Mouse (Mus musculus): ENCODE measurements at regions not wholly inside any gene's neighbourhood (a gene's known extent, or its start where the extent isn't known, plus 50 kb on each side); places are given as distances from the start of the nearest gene placed in this dataset.

DNA sequence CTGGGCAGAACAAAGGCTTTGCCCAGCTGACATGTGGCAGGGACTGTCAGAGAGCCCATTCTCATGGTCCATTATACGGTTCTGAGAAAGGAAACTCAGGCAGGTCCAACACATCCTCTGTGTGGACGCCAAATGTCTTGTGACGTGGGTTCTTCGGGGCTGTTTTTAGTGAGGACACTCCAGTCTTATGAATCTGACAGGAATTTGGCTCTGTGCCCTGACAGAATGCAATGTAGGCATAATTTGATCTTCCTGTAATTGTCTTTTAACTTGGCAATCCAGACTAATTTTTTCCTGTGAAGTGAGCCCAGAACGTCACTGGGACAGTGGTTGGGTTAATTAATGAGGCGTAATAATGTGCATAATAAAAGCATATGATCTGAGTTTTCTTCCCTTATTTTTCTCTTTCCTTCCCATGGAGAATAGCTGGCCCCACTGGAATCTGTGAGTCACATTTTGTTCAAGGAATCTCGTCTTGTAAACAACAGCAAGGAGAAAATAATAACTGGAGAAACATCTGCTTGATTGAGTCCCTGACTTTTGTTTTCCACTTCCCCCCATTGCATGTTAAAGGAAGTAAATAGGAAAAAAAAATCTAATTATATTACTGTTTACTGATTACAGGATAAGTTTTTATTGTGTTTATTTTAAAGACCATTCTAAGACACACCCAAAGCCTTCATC is 255.8 kb upstream of the 1700056E22Rik start:
- Histone ChIP-seq H3K9ac (ENCODE audit: control insufficient read depth, low read depth, low read length, poor library complexity, severe bottlenecking) (no peak overlapping the region), H3K4me3 (ENCODE audit: control insufficient read depth in 1 of 2, insufficient read depth in 1 of 2, low read depth in 2 of 2, low read length in 2 of 2) (no peak overlapping the region), H3K79me2 (ENCODE audit: control insufficient read depth, insufficient read depth, low read length, poor library complexity) (no peaks in the 10 kb centered on the region), H3K27ac (ENCODE audit: control insufficient read depth, low read depth, low read length) (no peak overlapping the region), H3K4me1 (ENCODE audit: control insufficient read depth in 1 of 2, insufficient read depth in 2 of 2, low read length in 2 of 2) (no peaks in the 10 kb centered on the region), H3K27me3 (ENCODE audit: control insufficient read depth in 1 of 2, insufficient read depth in 2 of 2, low read length in 2 of 2) (no peaks in the 10 kb centered on the region), H3K9me3 (replicated peaks; ENCODE audit: insufficient read depth, low read length) (no peaks in the 10 kb centered on the region), H3K36me3 (ENCODE audit: control insufficient read depth in 1 of 2, insufficient read depth in 2 of 2, low read length in 2 of 2) (no peaks in the 10 kb centered on the region)
- no peak for TF ChIP-seq NELFE (IDR thresholded peaks at IDR 0.05; ENCODE audit: low read depth, low read length)
- no peak for TF ChIP-seq CHD2 (IDR thresholded peaks at IDR 0.05; ENCODE audit: low read length)
- TF ChIP-seq E2F4 (IDR thresholded peaks at IDR 0.05; ENCODE audit: borderline replicate concordance, low read depth, low read length): no peak
- TF ChIP-seq ZMIZ1 (IDR thresholded peaks at IDR 0.05; ENCODE audit: low read depth, low read length): no peak
- no peak for TF ChIP-seq RAD21 (IDR thresholded peaks at IDR 0.05; ENCODE audit: low read depth, low read length)
- no peak for TF ChIP-seq HCFC1 (IDR thresholded peaks at IDR 0.05; ENCODE audit: low read depth, low read length)
- TF ChIP-seq MAX (IDR thresholded peaks at IDR 0.05; ENCODE audit: low read length): no peak
- no peak for TF ChIP-seq ELF1 (IDR thresholded peaks at IDR 0.05; ENCODE audit: low read depth, low read length)
- no peak for TF ChIP-seq MYB (IDR thresholded peaks at IDR 0.05; ENCODE audit: low read depth, low read length)
- no peak for TF ChIP-seq ETS1 (IDR thresholded peaks at IDR 0.05; ENCODE audit: low read depth, low read length)
- no peak for TF ChIP-seq MYC (IDR thresholded peaks at IDR 0.05; ENCODE audit: low read depth, low read length)
- no peak for TF ChIP-seq NRF1 (IDR thresholded peaks at IDR 0.05; ENCODE audit: insufficient read depth, low read depth, low read length, poor library complexity, severe bottlenecking)
- TF ChIP-seq SIN3A (IDR thresholded peaks at IDR 0.05; ENCODE audit: low read length): no peak
- no peak for DNase-seq (ENCODE audit: low read depth, low spot score)

DNA sequence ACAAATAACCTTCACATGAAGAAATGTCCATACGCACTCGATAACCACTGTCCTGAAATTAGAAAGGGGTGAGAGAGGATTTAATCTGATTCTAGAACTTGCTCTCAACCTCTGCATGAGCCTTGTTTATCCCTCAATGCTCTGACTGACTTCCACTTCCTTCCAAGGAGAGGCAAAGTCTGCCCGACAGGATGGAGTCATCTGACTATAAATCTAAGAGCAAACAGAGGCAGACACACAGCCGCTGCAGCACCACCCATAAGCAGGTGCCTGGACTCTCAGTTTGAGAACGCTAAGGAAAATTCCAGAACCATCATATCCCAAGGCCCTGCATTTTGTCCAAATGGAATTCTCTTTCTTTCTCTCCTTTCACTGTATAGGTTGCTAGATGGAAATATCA is 247.7 kb upstream of the 1700056E22Rik start:
- H3K9me3 ChIP-seq (replicated peaks; ENCODE audit: insufficient read depth, low read length): no peaks in the 10 kb centered on the region
- H3K27me3 ChIP-seq (ENCODE audit: control insufficient read depth in 1 of 2, insufficient read depth in 2 of 2, low read length in 2 of 2): no peaks in the 10 kb centered on the region

DNA sequence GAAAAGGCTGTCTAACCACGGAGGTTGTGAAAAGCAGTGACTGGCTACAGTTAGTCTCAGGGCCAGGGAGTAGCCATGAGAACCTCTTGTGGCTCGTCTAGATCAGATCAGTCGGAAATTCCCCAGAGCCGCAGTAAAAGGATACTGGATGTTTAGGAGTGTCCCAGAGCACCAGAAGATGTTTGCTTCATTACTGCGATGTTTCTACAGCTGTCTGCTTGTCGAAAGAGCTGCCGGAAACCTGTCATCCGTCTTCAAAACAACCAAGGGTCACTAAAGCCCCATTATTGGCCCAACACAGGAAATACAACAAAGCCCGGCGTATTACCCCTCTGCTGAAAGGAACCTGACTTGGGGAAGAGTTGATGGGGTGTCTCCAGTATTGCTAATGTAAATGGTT is 245.2 kb upstream of the 1700056E22Rik start:
- TF ChIP-seq ETS1 (IDR thresholded peaks at IDR 0.05; ENCODE audit: low read depth, low read length) (no peak), USF1 (IDR thresholded peaks at IDR 0.05; ENCODE audit: low read depth, low read length) (no peak), MAFK (IDR thresholded peaks at IDR 0.05; ENCODE audit: borderline replicate concordance, low read depth, low read length) (no peak), MEF2A (IDR thresholded peaks at IDR 0.05; ENCODE audit: extremely low read depth, insufficient replicate concordance, low read depth, low read length, poor library complexity, severe bottlenecking) (no peak), KAT2A (conservative IDR thresholded peaks at IDR 0.05; ENCODE audit: low read depth, low read length) (no peak), SMC3 (IDR thresholded peaks at IDR 0.05; ENCODE audit: low read depth, low read length) (no peak), MAX (IDR thresholded peaks at IDR 0.05; ENCODE audit: low read length) (no peak), MYB (IDR thresholded peaks at IDR 0.05; ENCODE audit: low read depth, low read length) (no peak), NELFE (IDR thresholded peaks at IDR 0.05; ENCODE audit: low read depth, low read length) (no peak), HCFC1 (IDR thresholded peaks at IDR 0.05; ENCODE audit: low read depth, low read length) (no peak), SIN3A (IDR thresholded peaks at IDR 0.05; ENCODE audit: low read length) (no peak), ZMIZ1 (IDR thresholded peaks at IDR 0.05; ENCODE audit: low read depth, low read length) (no peak), RAD21 (IDR thresholded peaks at IDR 0.05; ENCODE audit: low read depth, low read length) (no peak)
- H3K27me3 ChIP-seq (ENCODE audit: control insufficient read depth in 1 of 2, insufficient read depth in 2 of 2, low read length in 2 of 2): no peaks in the 10 kb centered on the region
- H3K4me1 ChIP-seq (ENCODE audit: control insufficient read depth in 1 of 2, insufficient read depth in 2 of 2, low read length in 2 of 2): no peaks in the 10 kb centered on the region
- no peaks in the 10 kb centered on the region for H3K9me3 ChIP-seq (replicated peaks; ENCODE audit: insufficient read depth, low read length)
- no peak overlapping the region for H3K27ac ChIP-seq (ENCODE audit: control insufficient read depth, low read depth, low read length)
- no peaks in the 10 kb centered on the region for H3K36me3 ChIP-seq (ENCODE audit: control insufficient read depth in 1 of 2, insufficient read depth in 2 of 2, low read length in 2 of 2)
- H3K79me2 ChIP-seq (ENCODE audit: control insufficient read depth, insufficient read depth, low read length, poor library complexity): no peaks in the 10 kb centered on the region
- no peak overlapping the region for H3K9ac ChIP-seq (ENCODE audit: control insufficient read depth, low read depth, low read length, poor library complexity, severe bottlenecking)
- DNase-seq (ENCODE audit: low read depth, low spot score): no peak
- no peak overlapping the region for H3K4me3 ChIP-seq (ENCODE audit: control insufficient read depth in 1 of 2, insufficient read depth in 1 of 2, low read depth in 2 of 2, low read length in 2 of 2)

More for the DNA sequence above, 247.7 kb upstream of the 1700056E22Rik start:
- DNase-seq (ENCODE audit: low read depth, low spot score): no peak
- no peak overlapping the region for H3K27ac ChIP-seq (ENCODE audit: control insufficient read depth, low read depth, low read length)
- no peaks in the 10 kb centered on the region for H3K4me1 ChIP-seq (ENCODE audit: control insufficient read depth in 1 of 2, insufficient read depth in 2 of 2, low read length in 2 of 2)
- no peak overlapping the region for H3K4me3 ChIP-seq (ENCODE audit: control insufficient read depth in 1 of 2, insufficient read depth in 1 of 2, low read depth in 2 of 2, low read length in 2 of 2)
- H3K9ac ChIP-seq (ENCODE audit: control insufficient read depth, low read depth, low read length, poor library complexity, severe bottlenecking): no peak overlapping the region
- TF ChIP-seq TBP (IDR thresholded peaks at IDR 0.05; ENCODE audit: low read depth, low read length): no peak
- TF ChIP-seq SMC3 (IDR thresholded peaks at IDR 0.05; ENCODE audit: low read depth, low read length): no peak
- no peak for TF ChIP-seq GATA1 (IDR thresholded peaks at IDR 0.05; ENCODE audit: low read depth, low read length)
- TF ChIP-seq RAD21 (IDR thresholded peaks at IDR 0.05; ENCODE audit: low read depth, low read length): no peak
- no peak for TF ChIP-seq GABPA (IDR thresholded peaks at IDR 0.05; ENCODE audit: low read depth, low read length)
- no peaks in the 10 kb centered on the region for H3K36me3 ChIP-seq (ENCODE audit: control insufficient read depth in 1 of 2, insufficient read depth in 2 of 2, low read length in 2 of 2)
- no peaks in the 10 kb centered on the region for H3K79me2 ChIP-seq (ENCODE audit: control insufficient read depth, insufficient read depth, low read length, poor library complexity)

Data from MEL (cell line).